Mouse (Mus musculus): ENCODE results near the gene Gm15319. TPM values are rescaled to one million over a fixed set of nuclear protein-coding genes. Genes with fewer than 3 reads are reported as not detected.
A peak's percentile ranks its signal among the peaks of the same experiment; 100 is the strongest.
"Not testable (repeated sequence)": the region's sequence is repeated elsewhere in the genome, so short reads cannot be mapped to it uniquely, and the experiment has no call there.

Gene Gm15319
- total RNA-seq (2021): under 1 TPM; 0.69 TPM
- long read RNA-seq: 0 reads

DNA sequence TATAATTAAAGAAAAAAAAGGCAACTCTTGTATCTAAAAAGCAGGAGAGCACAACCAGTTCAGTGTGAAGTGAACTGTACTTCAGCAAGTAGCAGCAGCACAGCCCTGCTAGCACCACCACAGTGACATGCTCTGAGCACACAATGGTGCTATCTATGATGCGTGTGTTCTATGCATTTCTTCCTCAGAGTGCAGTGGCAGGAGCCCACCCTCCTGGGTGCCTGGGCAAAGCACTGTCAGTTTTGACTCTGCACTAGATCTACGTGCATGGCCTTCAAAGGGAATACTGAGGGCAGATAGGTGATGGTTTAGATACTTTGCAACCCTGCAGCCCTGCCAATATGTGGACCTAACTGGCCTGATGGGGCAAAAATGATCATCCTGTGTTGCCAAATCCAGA lies at the start of gene Gm15319:
Gene Gm15319, minus strand, starts transcription at position 101 of the 400 bp plus-strand sequence.
- not testable (repeated sequence) for DNase-seq (ENCODE audit: low spot score in 2 of 2)

- DNase-seq (ENCODE audit: low spot score in 2 of 2): not testable (repeated sequence)
Measured at GRCm38 (mm10) chr8:20410355-20410754, 47.3 kb upstream of the Gm15319 start.

- peak; percentile 20 to 37 for DNase-seq (ENCODE audit: low spot score in 2 of 2)
Measured at GRCm38 (mm10) chr8:20408441-20409030, 45.5 kb upstream of the Gm15319 start.

DNA sequence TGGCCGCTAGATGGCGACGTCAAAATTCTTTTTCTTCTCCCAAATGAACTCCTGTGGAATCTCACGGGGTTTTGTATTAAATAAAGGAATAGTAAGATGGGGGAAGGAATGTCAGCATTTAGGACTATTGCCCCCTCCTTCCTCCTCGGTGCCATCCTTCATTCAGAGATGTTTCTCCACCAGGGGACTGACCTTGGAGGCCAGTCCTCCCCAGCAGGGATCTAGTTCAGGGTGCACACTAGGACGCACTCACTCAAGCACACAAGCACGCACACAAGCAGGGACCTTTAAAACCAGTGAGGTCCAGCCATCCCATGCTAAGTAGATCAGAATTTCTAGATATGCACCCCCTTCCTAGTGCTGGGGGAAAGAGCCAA lies 26.3 kb upstream of the Gm15319 start:
- DNase-seq (ENCODE audit: low spot score in 2 of 2): peak; percentile 71 to 72

DNA sequence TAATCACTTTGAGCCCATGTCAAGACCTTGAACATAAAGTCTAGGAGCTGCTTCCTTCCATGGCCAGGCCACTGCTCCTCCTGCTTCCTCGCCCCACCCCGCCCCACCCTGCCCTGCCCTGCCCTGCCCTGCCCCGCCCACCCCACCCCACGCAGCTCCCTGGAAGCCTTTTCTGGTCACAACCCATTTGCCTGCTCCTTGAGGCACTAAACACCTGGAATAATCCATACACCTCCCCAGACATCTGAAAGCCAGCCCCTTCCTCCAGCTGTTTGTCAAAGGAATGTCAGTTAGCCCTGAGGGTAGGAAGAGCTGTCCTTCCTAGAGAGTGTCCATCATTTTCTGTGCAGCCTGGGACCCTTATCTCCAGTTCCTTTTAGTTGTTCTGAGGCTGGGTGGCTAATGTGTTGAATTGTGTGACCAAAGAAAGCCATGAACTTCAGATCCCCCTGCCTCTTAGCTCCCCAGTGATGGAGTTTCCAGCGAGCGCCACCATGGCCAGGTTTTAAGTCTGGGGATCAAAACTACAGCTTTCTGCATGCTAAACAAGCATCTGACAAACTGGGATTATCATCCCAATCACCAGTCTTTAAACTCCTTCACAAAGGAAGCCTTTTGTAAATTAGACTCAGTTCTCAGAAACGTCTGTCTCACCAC lies 25.8 kb upstream of the Gm15319 start:
- peak; percentile 28 to 42 for DNase-seq (ENCODE audit: low spot score in 2 of 2)

DNA sequence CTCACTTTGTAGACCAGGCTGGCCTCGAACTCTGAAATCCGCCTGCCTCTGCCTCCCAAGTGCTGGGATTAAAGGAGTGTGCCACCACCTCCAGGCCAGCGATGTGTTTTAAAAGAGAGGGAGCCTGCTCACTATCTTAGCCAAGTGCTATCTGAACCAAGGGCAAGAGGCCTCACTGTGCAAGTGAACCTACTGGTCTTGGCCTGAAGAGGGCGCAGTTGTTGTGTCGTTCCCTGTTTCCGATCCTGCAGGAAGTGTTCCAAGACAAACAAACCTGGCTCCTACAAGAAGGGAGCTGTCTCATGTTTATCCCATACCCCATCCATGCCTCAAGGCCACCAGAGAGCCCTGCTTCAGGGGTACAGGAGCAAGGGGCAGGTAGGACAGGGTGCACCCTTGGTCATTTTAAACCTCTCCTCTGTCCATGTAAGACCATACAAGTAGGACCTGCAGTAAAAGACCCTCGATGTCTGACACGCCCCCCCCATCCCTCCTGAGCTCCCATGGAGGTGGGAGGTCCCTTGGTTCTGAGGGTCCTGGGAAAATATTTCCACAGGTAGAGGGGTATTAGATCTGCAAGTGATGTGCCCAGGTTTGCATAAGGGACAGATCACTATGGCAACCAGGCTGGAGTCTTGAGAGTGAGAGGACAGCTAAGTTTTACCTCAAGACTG lies 24.2 kb upstream of the Gm15319 start:
- peak in 1 of 2 experiments; percentile 16 for DNase-seq (ENCODE audit: low spot score in 2 of 2)

GRCm38 (mm10) chr8:20384990-20385389 lies 22.0 kb upstream of the Gm15319 start:
- DNase-seq (ENCODE audit: low spot score in 2 of 2): not testable (repeated sequence)

DNA sequence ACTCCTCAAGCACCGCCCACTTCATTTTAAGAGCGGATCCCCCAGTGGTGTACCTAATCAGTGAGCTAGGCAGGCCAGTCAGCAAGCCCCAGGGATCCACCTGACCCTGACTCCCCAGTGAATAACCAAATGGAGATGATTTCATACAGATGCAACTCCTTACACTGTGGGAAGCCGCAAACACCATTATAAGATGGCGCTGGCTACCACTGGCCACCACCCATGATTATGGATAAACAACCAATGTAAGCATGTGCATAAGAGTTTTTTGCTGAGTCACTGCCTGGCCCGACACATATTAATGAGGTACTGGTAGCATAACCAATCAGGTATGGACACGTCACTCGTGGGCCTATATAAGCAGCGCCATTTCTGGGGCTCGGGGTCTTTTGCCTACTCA lies 21.1 kb upstream of the Gm15319 start:
- peak in 1 of 2 experiments; percentile 25 for DNase-seq (ENCODE audit: low spot score in 2 of 2)

DNA sequence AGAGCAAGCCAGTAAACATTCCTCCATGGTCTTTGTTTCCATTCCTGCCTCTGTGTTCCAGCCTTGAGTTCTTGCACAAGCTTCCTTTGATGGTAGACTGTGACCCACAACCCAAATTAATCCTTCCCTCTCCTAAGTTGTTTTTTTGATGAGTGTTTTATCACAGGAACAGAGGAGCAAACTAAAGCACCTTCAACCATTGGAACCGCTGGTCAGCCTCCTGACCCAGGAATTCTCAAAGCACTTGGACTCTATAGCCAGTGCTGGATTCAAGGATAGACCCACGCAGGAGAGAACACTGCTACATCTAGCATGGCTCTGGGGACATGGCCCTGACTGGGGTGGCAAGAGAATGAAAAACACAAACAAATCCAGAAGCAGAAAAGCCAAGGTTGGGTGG lies 19.1 kb upstream of the Gm15319 start:
- not testable (repeated sequence) for DNase-seq (ENCODE audit: low spot score in 2 of 2)

GRCm38 (mm10) chr8:20381637-20382036 lies 18.6 kb upstream of the Gm15319 start:
- DNase-seq (ENCODE audit: low spot score in 2 of 2): not testable (repeated sequence)

DNA sequence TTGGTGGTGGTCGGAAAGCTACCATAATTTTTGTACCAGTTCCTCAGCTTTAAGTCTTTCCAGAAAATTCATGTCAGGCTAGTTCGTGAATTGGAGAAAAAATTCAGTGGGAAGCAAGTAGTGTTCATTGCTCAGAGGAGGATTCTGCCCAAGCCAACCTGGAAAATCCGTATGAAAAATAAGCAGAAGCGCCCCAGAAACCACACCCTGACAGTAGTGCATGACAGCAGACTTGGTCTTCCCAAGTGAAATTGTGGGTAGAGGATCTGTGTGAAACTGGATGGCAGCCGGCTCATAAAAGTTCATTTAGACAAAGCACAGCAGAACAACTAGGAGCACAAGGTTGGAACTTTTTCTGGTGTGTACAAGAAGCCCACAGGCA lies 18.2 kb upstream of the Gm15319 start:
- DNase-seq (ENCODE audit: low spot score in 2 of 2): not testable (repeated sequence)

GRCm38 (mm10) chr8:20380590-20381238 lies 17.7 kb upstream of the Gm15319 start:
- DNase-seq (ENCODE audit: low spot score in 2 of 2): peak; percentile 13 to 24

GRCm38 (mm10) chr8:20379650-20380436 lies 16.8 kb upstream of the Gm15319 start:
- peak; percentile 10 to 31 for DNase-seq (ENCODE audit: low spot score in 2 of 2)

GRCm38 (mm10) chr8:20378786-20379649 lies 16.0 kb upstream of the Gm15319 start:
- DNase-seq (ENCODE audit: low spot score in 2 of 2): peak; percentile 18 to 40

DNA sequence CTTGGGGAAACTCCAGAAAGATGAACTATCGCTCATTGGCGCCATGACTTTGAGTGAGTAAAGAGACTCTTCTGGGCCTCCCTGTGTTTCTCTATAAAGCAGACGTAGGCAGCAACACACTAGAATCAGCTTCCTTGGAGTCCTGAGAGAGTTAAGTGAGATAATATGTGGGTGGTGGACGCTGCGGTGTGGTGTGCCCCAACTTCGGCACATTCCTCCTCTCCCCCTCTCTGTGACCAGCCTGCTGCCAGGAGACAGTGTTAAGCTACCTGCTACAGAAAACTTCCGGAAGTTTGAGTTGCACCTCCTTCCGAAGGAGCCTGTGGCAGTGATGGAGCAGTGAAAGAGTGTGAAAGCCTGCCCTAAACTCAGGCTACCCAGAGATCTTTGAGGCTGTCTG lies 15.3 kb upstream of the Gm15319 start:
- DNase-seq (ENCODE audit: low spot score in 2 of 2): peak; percentile 20 to 31

DNA sequence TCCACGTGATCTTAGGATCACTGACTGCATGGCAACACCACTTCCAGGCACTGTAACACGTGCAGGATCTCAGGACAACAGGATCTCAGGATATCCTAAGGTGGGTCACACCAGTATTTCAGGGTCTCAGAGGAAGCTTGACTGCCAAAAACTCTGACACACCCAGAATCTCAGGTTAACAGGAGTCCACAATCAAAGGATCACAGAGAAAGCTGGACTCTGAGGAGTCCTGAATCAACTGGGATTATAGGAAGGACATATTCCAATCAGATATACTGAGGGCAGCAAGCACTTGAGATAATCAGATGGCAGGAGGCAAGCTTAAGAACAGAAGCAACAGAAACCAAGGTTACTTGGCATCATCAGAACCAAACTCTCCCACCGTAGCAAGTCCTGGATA lies 12.7 kb upstream of the Gm15319 start:
- DNase-seq (ENCODE audit: low spot score in 2 of 2): not testable (repeated sequence)

GRCm38 (mm10) chr8:20356386-20356785 lies 6.6 kb downstream of the Gm15319 start:
- DNase-seq (ENCODE audit: low spot score in 2 of 2): not testable (repeated sequence)

DNA sequence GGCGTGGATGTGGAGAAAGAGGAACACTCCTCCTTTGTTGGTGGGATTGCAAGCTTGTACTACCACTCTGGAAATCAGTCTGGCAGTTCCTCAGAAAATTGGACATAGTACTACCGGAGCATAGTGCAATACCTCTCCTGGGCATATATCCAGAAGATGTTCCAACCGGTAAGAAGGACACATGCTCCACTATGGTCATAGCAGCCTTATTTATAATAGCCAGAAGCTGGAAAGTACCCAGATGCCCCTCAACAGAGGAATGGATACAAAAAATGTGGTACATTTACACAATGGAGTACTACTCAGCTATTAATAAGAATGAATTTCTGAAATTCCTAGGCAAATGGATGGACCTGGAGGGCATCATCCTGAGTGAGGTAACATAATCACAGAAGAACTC lies 9.4 kb downstream of the Gm15319 start:
- DNase-seq (ENCODE audit: low spot score in 2 of 2): not testable (repeated sequence)

DNA sequence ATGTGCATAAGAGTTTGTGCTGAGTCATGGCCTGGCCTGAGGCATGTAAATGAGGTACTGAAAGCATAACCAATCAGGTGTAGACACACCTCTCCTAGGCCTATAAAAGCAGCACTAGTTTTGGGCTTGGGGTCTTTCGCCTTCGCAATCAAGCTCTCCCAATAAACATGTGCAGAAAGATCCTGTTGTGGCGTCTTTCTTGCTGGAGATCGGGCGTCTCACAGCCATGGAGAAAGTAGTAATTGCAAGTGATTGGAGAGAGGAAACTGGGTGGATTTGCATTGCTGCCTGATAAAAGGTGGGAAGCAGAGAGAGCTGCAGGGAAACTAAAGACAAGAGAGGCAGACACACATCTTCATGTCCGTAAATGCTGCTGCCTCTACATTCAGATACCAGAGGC lies 60.3 kb downstream of the Gm15319 start:
- not testable (repeated sequence) for DNase-seq (ENCODE audit: low spot score in 2 of 2)

GRCm38 (mm10) chr8:20300042-20300441 lies 63.0 kb downstream of the Gm15319 start:
- not testable (repeated sequence) for DNase-seq (ENCODE audit: low spot score in 2 of 2)
